Mouse (Mus musculus): ENCODE data around the gene Fxyd1.

DNA sequence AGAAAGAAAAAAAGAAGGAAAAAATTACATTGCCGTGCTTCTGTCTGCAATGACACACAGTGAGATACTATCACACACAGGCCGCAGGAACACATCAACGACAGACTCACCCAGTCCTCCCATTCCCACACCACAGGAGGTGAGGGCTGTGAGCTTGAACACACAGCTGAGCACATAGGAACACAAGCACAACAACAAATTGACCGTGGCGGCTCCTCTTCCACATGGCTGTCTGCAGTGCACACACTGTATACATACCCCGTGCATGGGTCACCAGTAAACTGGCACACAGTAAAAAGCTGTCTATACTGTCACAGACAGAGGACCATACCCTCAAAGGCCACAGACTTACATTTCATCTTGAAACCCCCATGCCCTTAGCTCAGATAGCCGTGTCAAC is 551 bp downstream of the Fxyd1 start:
- TF ChIP-seq GATA1 (IDR thresholded peaks at IDR 0.05; ENCODE audit: borderline replicate concordance, low read length) (no peak), FLI1 (IDR thresholded peaks at IDR 0.05; ENCODE audit: low read length) (no peak)

Measured in megakaryocyte, embryonic 14.5 days (primary cell).